Mouse (Mus musculus): ENCODE data around the gene Pax3.

DNA sequence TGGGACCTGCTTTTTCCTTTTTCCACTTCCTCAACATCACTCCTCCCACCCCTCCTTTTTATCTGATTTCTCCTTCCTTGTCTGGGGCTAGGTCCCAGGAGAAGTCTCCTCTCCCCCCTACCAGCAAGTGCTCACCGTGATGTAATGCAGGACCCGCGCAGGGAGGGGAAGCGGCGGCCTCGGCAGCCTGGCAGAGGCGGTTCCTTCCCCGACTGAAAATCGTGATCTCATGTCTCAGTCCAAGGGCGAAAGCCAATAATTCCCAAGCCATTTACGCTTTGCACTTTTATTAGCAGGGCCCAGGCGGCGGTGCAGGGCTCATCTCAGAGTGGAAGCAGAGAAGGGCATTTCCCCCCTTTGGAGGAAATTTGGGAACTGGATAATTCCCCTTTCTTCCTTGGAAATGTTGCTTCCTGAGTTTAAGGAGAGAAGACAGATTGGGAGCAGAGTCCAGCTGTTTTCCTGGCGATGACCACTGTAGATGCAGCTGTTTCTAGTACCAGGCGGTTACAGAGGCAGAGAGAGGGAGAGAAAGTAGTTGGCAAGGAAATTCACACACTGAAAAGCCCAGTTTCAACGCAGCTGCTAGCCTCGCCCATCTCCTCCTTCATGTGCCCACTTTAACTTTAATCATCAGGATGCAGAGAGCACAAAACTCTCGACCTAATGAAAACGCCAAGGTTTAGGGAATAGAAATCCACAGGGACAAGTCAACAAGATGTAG lies 21.3 kb upstream of the Pax3 start:
- TF ChIP-seq CTCF (IDR thresholded peaks at IDR 0.05; ENCODE audit: borderline replicate concordance, insufficient read depth, low read length) (no peak), POLR2A (IDR thresholded peaks at IDR 0.05; ENCODE audit: low read depth, low read length) (no peak)
